Comparison of ENCODE assay signal across 1 mouse cellular context in genomic region chr14:59437398-59437797, GRCm38 (mm10).
TF ChIP-seq lines count a peak whose summit lies in the region.

No protein-coding gene starts in this region.

TF ChIP-seq in CH12.LX, 34 proteins besides CTCF, POLR2A, EP300 and RAD21 (continued from another document):
- no peak for TF ChIP-seq MYC (IDR thresholded peaks at IDR 0.05; ENCODE audit: low read depth, low read length)
- TF ChIP-seq MEF2A (IDR thresholded peaks at IDR 0.05; ENCODE audit: borderline replicate concordance, low read depth, low read length), result peak; percentile 67
- TF ChIP-seq MXI1 (IDR thresholded peaks at IDR 0.05; ENCODE audit: low read depth, low read length), result no peak
- TF ChIP-seq USF2 (conservative IDR thresholded peaks at IDR 0.05; ENCODE audit: low read depth, low read length), result no peak
- no peak for TF ChIP-seq POLR2AphosphoS2 (IDR thresholded peaks at IDR 0.05; ENCODE audit: low read depth, low read length)
- peak; percentile 41; the same call in 1 of the 2 replicates for TF ChIP-seq ELF1 (IDR thresholded peaks at IDR 0.05; ENCODE audit: low read depth, low read length)
- TF ChIP-seq GABPA (IDR thresholded peaks at IDR 0.05; ENCODE audit: insufficient replicate concordance, low read depth, low read length), result no peak
- TF ChIP-seq BHLHE40 (IDR thresholded peaks at IDR 0.05; ENCODE audit: low read depth, low read length), result no peak
